In genomic region chr6:115941128-115941527, GRCm38 (mm10) we compare ENCODE assay signal across 14 mouse cellular contexts. TPM values are rescaled to one million over a fixed set of nuclear protein-coding genes. Genes with fewer than 3 reads are reported as not detected.
DNase-seq lines count a peak whose midpoint lies in the region; ATAC-seq and TF ChIP-seq lines count a peak whose summit lies in the region.
"Had no signal": no experiment of that assay in that cellular context is flagged by ENCODE, and none has a peak within 500 bp of the region (broad histone marks: within the 10 kb centered on the region; RNA-seq: fewer than 3 reads in every experiment).

No protein-coding gene starts in this region.

- WGBS in lung, embryonic 14.5 days = 10% methylated on average over 7 of the region's 12 CpGs
- 5% methylated on average over 5 of the region's 12 CpGs for WGBS in liver, embryonic 11.5 days

- H3K27ac ChIP-seq in lung, embryonic 14.5 days (ENCODE audit: low read depth) = no peak overlapping the region
- no peak overlapping the region for H3K27ac ChIP-seq in liver, embryonic 11.5 days (ENCODE audit: low read depth, low read length)
- H3K27ac ChIP-seq: hindbrain, embryonic 15.5 days; lung, embryonic 15.5 days had no signal

- H3K36me3 ChIP-seq in lung, embryonic 14.5 days (ENCODE audit: insufficient read depth) = no peaks in the 10 kb centered on the region
- H3K36me3 ChIP-seq in liver, embryonic 11.5 days (ENCODE audit: control insufficient read depth, insufficient read depth, low read length) = no peaks in the 10 kb centered on the region
- H3K36me3 ChIP-seq: hindbrain, embryonic 15.5 days; lung, embryonic 15.5 days had no signal

- no peak for TF ChIP-seq CTCF in lung, embryonic 14.5 days (IDR thresholded peaks at IDR 0.05; ENCODE audit: low read depth)

- peak; percentile 58 for DNase-seq in lung, embryonic 14.5 days
- DNase-seq in lung, postnatal 14 days = no peak
- DNase-seq in embryo, embryonic 11 days = peak; percentile 63
- peak; percentile 48 for DNase-seq in liver, embryonic 11.5 days (ENCODE audit: low spot score)
- DNase-seq in thymus, postnatal 10 days (ENCODE audit: low spot score in 2 of 2) = peak; percentile 36 to 42
- no peak for DNase-seq in testis, postnatal 14 days (ENCODE audit: low spot score)
- DNase-seq in cerebellum, adult 11-12 months = no peak
- no peak for DNase-seq in T-cell, adult 2 months (ENCODE audit: low spot score)
- DNase-seq: cerebellum, postnatal 14 days had no signal

- no peak overlapping the region for H3K4me3 ChIP-seq in lung, embryonic 14.5 days (ENCODE audit: low read depth, low read length)
- H3K4me3 ChIP-seq in liver, embryonic 11.5 days (ENCODE audit: low read depth, low read length) = no peak overlapping the region
- H3K4me3 ChIP-seq: hindbrain, embryonic 15.5 days; lung, embryonic 15.5 days had no signal

- no peaks in the 10 kb centered on the region for H3K9me3 ChIP-seq in lung, embryonic 14.5 days (ENCODE audit: low read depth, low read length)
- no peaks in the 10 kb centered on the region for H3K9me3 ChIP-seq in liver, embryonic 11.5 days (ENCODE audit: control insufficient read depth, low read length)
- H3K9me3 ChIP-seq: hindbrain, embryonic 15.5 days; lung, embryonic 15.5 days had no signal

- peaks cover 10% of the 10 kb centered on the region; the same call in 1 of the 2 replicates for H3K4me1 ChIP-seq in lung, embryonic 14.5 days (ENCODE audit: insufficient read depth)
- H3K4me1 ChIP-seq in liver, embryonic 11.5 days (replicated peaks; ENCODE audit: control insufficient read depth, insufficient read depth, low read length) = peaks cover 16% of the 10 kb centered on the region
- H3K4me1 ChIP-seq: hindbrain, embryonic 15.5 days had no signal

- H3K4me2 ChIP-seq in lung, embryonic 14.5 days = no peak overlapping the region
- H3K4me2 ChIP-seq in liver, embryonic 11.5 days = peak overlapping the region; percentile 7; the same call in 1 of the 2 replicates
- H3K4me2 ChIP-seq: hindbrain, embryonic 15.5 days; lung, embryonic 15.5 days had no signal

- no peak overlapping the region for H3K9ac ChIP-seq in lung, embryonic 14.5 days
- H3K9ac ChIP-seq in liver, embryonic 11.5 days (ENCODE audit: low read depth, low read length) = no peak overlapping the region
- H3K9ac ChIP-seq: hindbrain, embryonic 15.5 days; lung, embryonic 15.5 days had no signal

- ATAC-seq in lung, embryonic 14.5 days (ENCODE audit: insufficient read depth) = 0 out of 2 replicates have a peak, but pooled peaks have one; percentile 12
- ATAC-seq in liver, embryonic 11.5 days (replicated peaks; ENCODE audit: low FRiP score) = no peak; the same call in 1 of the 2 replicates
- ATAC-seq: activated CD4-positive, CD25-positive, alpha-beta regulatory T cell, adult 4 months had no signal

- H3K27me3 ChIP-seq in lung, embryonic 14.5 days (ENCODE audit: insufficient read depth, low read length) = no peaks in the 10 kb centered on the region
- H3K27me3 ChIP-seq in liver, embryonic 11.5 days (replicated peaks; ENCODE audit: control insufficient read depth, insufficient read depth, low read length) = no peaks in the 10 kb centered on the region
- H3K27me3 ChIP-seq: hindbrain, embryonic 15.5 days; lung, embryonic 15.5 days had no signal

RNA-seq across cellular contexts. Expression of gene H1foo, which starts 3.6 kb away (rescaled TPM):
- polyA plus RNA-seq in lung, embryonic 14.5 days (2014; fragmentation: Nextera tagmentation; extraction: Ambion mirVana) = not detected in 2 replicates
- polyA plus RNA-seq in liver, embryonic 11.5 days (2014; fragmentation: Nextera tagmentation; extraction: Ambion mirVana) = not detected in 2 replicates
- polyA plus RNA-seq: brain, embryonic 14.5 days; hindbrain, embryonic 15.5 days; lung, embryonic 15.5 days; urinary bladder, adult 2 months had no signal

RNA-seq across cellular contexts. Expression of gene Rho, which starts 9.6 kb away (rescaled TPM):
- polyA plus RNA-seq in lung, embryonic 14.5 days (2014; fragmentation: Nextera tagmentation; extraction: Ambion mirVana) = 0.09 and 0.18 TPM in 2 replicates
- polyA plus RNA-seq in liver, embryonic 11.5 days (2014; fragmentation: Nextera tagmentation; extraction: Ambion mirVana) = 0.06 TPM in 1 of 2 replicates, not detected in the other
- polyA plus RNA-seq: activated CD4-positive, CD25-positive, alpha-beta regulatory T cell, adult 4 months had no signal

RNA-seq across cellular contexts. Expression of gene Plxnd1, which starts 53.7 kb away (rescaled TPM):
- 81.9 and 84.2 TPM in 2 replicates for polyA plus RNA-seq in lung, embryonic 14.5 days (2014; fragmentation: Nextera tagmentation; extraction: Ambion mirVana)
- polyA plus RNA-seq in liver, embryonic 11.5 days (2014; fragmentation: Nextera tagmentation; extraction: Ambion mirVana) = 25.6 and 27.8 TPM in 2 replicates

Comparison
In these comparisons a context has a peak if more than half of its experiments do, and no peak if none do; other contexts are left out.
1. DNase-seq: peak in lung, embryonic 14.5 days (single experiment), embryo, embryonic 11 days (single experiment), liver, embryonic 11.5 days (single experiment) and thymus, postnatal 10 days (2 of 2); none in lung, postnatal 14 days (single experiment), testis, postnatal 14 days (single experiment), cerebellum, adult 11-12 months (single experiment) and T-cell, adult 2 months (single experiment).